8 mouse cellular contexts compared by ENCODE assay signal in genomic region chr1:36473211-36473780, GRCm38 (mm10). TPM values are rescaled to one million over a fixed set of nuclear protein-coding genes. Genes with fewer than 3 reads are reported as not detected.
DNase-seq lines count a peak whose midpoint lies in the region; ATAC-seq and TF ChIP-seq lines count a peak whose summit lies in the region.

No protein-coding gene starts in this region.

- 66% methylated on average over 10 of the region's 10 CpGs for WGBS in lung, embryonic 14.5 days
- 64% methylated on average over 10 of the region's 10 CpGs for WGBS in embryonic facial prominence, embryonic 15.5 days
- WGBS in intestine, postnatal 0 days, result 33% methylated on average over 10 of the region's 10 CpGs
- 85% methylated on average over 10 of the region's 10 CpGs for WGBS in neural tube, embryonic 13.5 days

- H3K36me3 ChIP-seq in lung, embryonic 14.5 days (ENCODE audit: insufficient read depth), result no peaks in the 10 kb centered on the region
- H3K36me3 ChIP-seq in embryonic facial prominence, embryonic 15.5 days, result no peaks in the 10 kb centered on the region
- H3K36me3 ChIP-seq in intestine, postnatal 0 days (ENCODE audit: control insufficient read depth, insufficient read depth), result no peaks in the 10 kb centered on the region; the same call in 1 of the 2 replicates
- H3K36me3 ChIP-seq in neural tube, embryonic 13.5 days, result no peaks in the 10 kb centered on the region

- H3K27ac ChIP-seq in lung, embryonic 14.5 days (ENCODE audit: low read depth), result no peak overlapping the region
- H3K27ac ChIP-seq in embryonic facial prominence, embryonic 15.5 days (replicated peaks), result no peak overlapping the region
- no peak overlapping the region for H3K27ac ChIP-seq in intestine, postnatal 0 days (ENCODE audit: low read depth, low read length)
- no peak overlapping the region for H3K27ac ChIP-seq in neural tube, embryonic 13.5 days (replicated peaks)

- no peak for TF ChIP-seq CTCF in lung, embryonic 14.5 days (IDR thresholded peaks at IDR 0.05; ENCODE audit: low read depth)
- TF ChIP-seq CTCF in intestine, postnatal 0 days (IDR thresholded peaks at IDR 0.05; ENCODE audit: low read depth), result no peak

- intact Hi-C loops in gastrocnemius, postnatal 36 days (cut with DNase I), result loop anchor here (2.0 kb wide), 1 partner anchor 102 kb away; no protein-coding TSS in a partner anchor

- DNase-seq in lung, embryonic 14.5 days, result no peak
- no peak for DNase-seq in lung, postnatal 25 days (ENCODE audit: low spot score)
- no peak for DNase-seq in layer of hippocampus, adult 9-10 months (ENCODE audit: low spot score)
- DNase-seq in Muller cell, postnatal 12 days (ENCODE audit: inconsistent ontology term), result no peak
- no peak for DNase-seq in gastrocnemius, postnatal 36 days

- peak overlapping the region; percentile 40; the same call in 1 of the 2 replicates for H3K9ac ChIP-seq in lung, embryonic 14.5 days
- no peak overlapping the region for H3K9ac ChIP-seq in embryonic facial prominence, embryonic 15.5 days
- H3K9ac ChIP-seq in intestine, postnatal 0 days (ENCODE audit: low read depth, low read length), result peak overlapping the region; percentile 74
- H3K9ac ChIP-seq in neural tube, embryonic 13.5 days, result no peak overlapping the region

- H3K4me3 ChIP-seq in lung, embryonic 14.5 days (ENCODE audit: low read depth, low read length), result peak overlapping the region; percentile 16; the same call in 1 of the 2 replicates
- H3K4me3 ChIP-seq in embryonic facial prominence, embryonic 15.5 days (replicated peaks), result peak overlapping the region; percentile 72
- H3K4me3 ChIP-seq in intestine, postnatal 0 days (ENCODE audit: low read depth, low read length), result peak overlapping the region; percentile 72
- H3K4me3 ChIP-seq in neural tube, embryonic 13.5 days, result peak overlapping the region; percentile 62

- no peak for ATAC-seq in lung, embryonic 14.5 days (ENCODE audit: insufficient read depth)
- ATAC-seq in embryonic facial prominence, embryonic 15.5 days (ENCODE audit: insufficient number of reproducible peaks, low FRiP score, low TSS enrichment, low read depth), result no peak
- no peak for ATAC-seq in intestine, postnatal 0 days
- no peak for ATAC-seq in neural tube, embryonic 13.5 days (ENCODE audit: low read depth)

- H3K27me3 ChIP-seq in lung, embryonic 14.5 days (ENCODE audit: insufficient read depth, low read length), result no peaks in the 10 kb centered on the region
- no peaks in the 10 kb centered on the region for H3K27me3 ChIP-seq in embryonic facial prominence, embryonic 15.5 days
- H3K27me3 ChIP-seq in intestine, postnatal 0 days (replicated peaks; ENCODE audit: control insufficient read depth, insufficient read depth, low read length), result no peaks in the 10 kb centered on the region
- H3K27me3 ChIP-seq in neural tube, embryonic 13.5 days, result no peaks in the 10 kb centered on the region

- peaks cover 36% of the 10 kb centered on the region for H3K4me1 ChIP-seq in lung, embryonic 14.5 days (ENCODE audit: insufficient read depth)
- H3K4me1 ChIP-seq in embryonic facial prominence, embryonic 15.5 days, result peaks cover 71% of the 10 kb centered on the region
- H3K4me1 ChIP-seq in intestine, postnatal 0 days (replicated peaks; ENCODE audit: control insufficient read depth, insufficient read depth, low read length), result peaks cover 29% of the 10 kb centered on the region
- peaks cover 56% of the 10 kb centered on the region for H3K4me1 ChIP-seq in neural tube, embryonic 13.5 days (replicated peaks)

- no peaks in the 10 kb centered on the region for H3K9me3 ChIP-seq in lung, embryonic 14.5 days (ENCODE audit: low read depth, low read length)
- H3K9me3 ChIP-seq in embryonic facial prominence, embryonic 15.5 days (replicated peaks), result no peaks in the 10 kb centered on the region
- H3K9me3 ChIP-seq in intestine, postnatal 0 days (ENCODE audit: control insufficient read depth), result no peaks in the 10 kb centered on the region
- H3K9me3 ChIP-seq in neural tube, embryonic 13.5 days, result no peaks in the 10 kb centered on the region

- H3K4me2 ChIP-seq in lung, embryonic 14.5 days, result peak overlapping the region; percentile 89
- peak overlapping the region; percentile 68 for H3K4me2 ChIP-seq in embryonic facial prominence, embryonic 15.5 days (replicated peaks)
- peak overlapping the region; percentile 88 for H3K4me2 ChIP-seq in intestine, postnatal 0 days (replicated peaks; ENCODE audit: low read depth)
- H3K4me2 ChIP-seq in neural tube, embryonic 13.5 days, result peak overlapping the region; percentile 64

RNA-seq across cellular contexts. Expression of gene Cnnm4, which starts 1.9 kb away (rescaled TPM):
- polyA plus RNA-seq in lung, embryonic 14.5 days (2014; fragmentation: Nextera tagmentation; extraction: Ambion mirVana), result 10.9 and 11.0 TPM in 2 replicates
- 15.0 and 15.8 TPM in 2 replicates for polyA plus RNA-seq in embryonic facial prominence, embryonic 15.5 days (2015; fragmentation: Nextera tagmentation; extraction: Ambion mirVana)
- 17.4 and 18.4 TPM in 2 replicates for polyA plus RNA-seq in intestine, postnatal 0 days (2015; fragmentation: Nextera tagmentation; extraction: Ambion mirVana)
- 9.3 and 10.3 TPM in 2 replicates for polyA plus RNA-seq in neural tube, embryonic 13.5 days (2015; fragmentation: Nextera tagmentation; extraction: Ambion mirVana)
- total RNA-seq in gastrocnemius, postnatal 36 days (2021), result 1 to 10 TPM; 7.0 to 7.1 TPM

RNA-seq across cellular contexts. Expression of gene Lman2l, which starts 28.2 kb away (rescaled TPM):
- 27.4 and 29.7 TPM in 2 replicates for polyA plus RNA-seq in lung, embryonic 14.5 days (2014; fragmentation: Nextera tagmentation; extraction: Ambion mirVana)
- 45.9 and 52.0 TPM in 2 replicates for polyA plus RNA-seq in embryonic facial prominence, embryonic 15.5 days (2015; fragmentation: Nextera tagmentation; extraction: Ambion mirVana)
- polyA plus RNA-seq in intestine, postnatal 0 days (2015; fragmentation: Nextera tagmentation; extraction: Ambion mirVana), result 10.5 and 11.2 TPM in 2 replicates
- polyA plus RNA-seq in neural tube, embryonic 13.5 days (2015; fragmentation: Nextera tagmentation; extraction: Ambion mirVana), result 73.1 and 74.6 TPM in 2 replicates
- total RNA-seq in gastrocnemius, postnatal 36 days (2021), result 10 to 100 TPM; 16.5 to 19.0 TPM

RNA-seq across cellular contexts. Expression of gene Cnnm3, which starts 38.4 kb away (rescaled TPM):
- 5.4 and 5.9 TPM in 2 replicates for polyA plus RNA-seq in lung, embryonic 14.5 days (2014; fragmentation: Nextera tagmentation; extraction: Ambion mirVana)
- polyA plus RNA-seq in embryonic facial prominence, embryonic 15.5 days (2015; fragmentation: Nextera tagmentation; extraction: Ambion mirVana), result 3.8 and 4.3 TPM in 2 replicates
- polyA plus RNA-seq in intestine, postnatal 0 days (2015; fragmentation: Nextera tagmentation; extraction: Ambion mirVana), result 2.5 and 2.6 TPM in 2 replicates
- 3.4 and 4.2 TPM in 2 replicates for polyA plus RNA-seq in neural tube, embryonic 13.5 days (2015; fragmentation: Nextera tagmentation; extraction: Ambion mirVana)
- total RNA-seq in gastrocnemius, postnatal 36 days (2021), result 10 to 100 TPM; 10.8 to 12.2 TPM

Comparison
In these comparisons a context has a peak if more than half of its experiments do, and no peak if none do; other contexts are left out.
1. H3K4me3 ChIP-seq: peak in every context shown above with its lines; median percentile 72 in embryonic facial prominence, embryonic 15.5 days; 72 in intestine, postnatal 0 days; 62 in neural tube, embryonic 13.5 days; 16 in lung, embryonic 14.5 days.
2. H3K9ac ChIP-seq: peak in lung, embryonic 14.5 days (single experiment) and intestine, postnatal 0 days (single experiment); none in embryonic facial prominence, embryonic 15.5 days (single experiment) and neural tube, embryonic 13.5 days (single experiment).
3. Peak in every context shown above with its lines, with median percentiles within 50 percentile points of each other: H3K4me2 ChIP-seq.